Mouse (Mus musculus): ENCODE measurements around the gene Polr2a.
A peak's percentile ranks its signal among the peaks of the same experiment; 100 is the strongest.

Polr2a gene

DNA sequence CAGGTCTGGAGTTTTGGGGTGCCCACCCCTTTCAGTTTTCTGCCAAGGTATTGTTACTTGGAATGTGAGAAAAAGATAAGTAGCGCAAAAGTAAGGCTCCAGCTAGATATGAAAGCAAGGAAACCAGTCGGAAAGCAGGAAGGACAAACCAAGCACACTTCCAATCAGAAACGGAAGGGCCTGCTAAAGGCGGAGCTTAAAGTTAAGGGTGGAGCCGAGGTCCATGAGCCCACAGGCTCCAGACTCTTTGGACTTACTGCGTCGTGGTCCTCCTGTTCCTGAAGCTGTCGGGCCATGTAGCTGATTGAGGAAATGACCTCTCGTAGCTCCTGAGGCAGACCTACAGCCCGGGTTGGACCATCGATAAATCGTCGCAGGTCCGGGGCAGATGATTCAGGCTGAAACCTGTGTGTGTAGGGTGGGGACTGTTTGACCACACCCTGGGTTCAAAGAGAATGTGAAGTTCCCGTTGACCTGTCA, 26.4 kb upstream of the Polr2a start:
- DNase-seq (ENCODE audit: extremely low spot score, low spot score) = no peak

DNA sequence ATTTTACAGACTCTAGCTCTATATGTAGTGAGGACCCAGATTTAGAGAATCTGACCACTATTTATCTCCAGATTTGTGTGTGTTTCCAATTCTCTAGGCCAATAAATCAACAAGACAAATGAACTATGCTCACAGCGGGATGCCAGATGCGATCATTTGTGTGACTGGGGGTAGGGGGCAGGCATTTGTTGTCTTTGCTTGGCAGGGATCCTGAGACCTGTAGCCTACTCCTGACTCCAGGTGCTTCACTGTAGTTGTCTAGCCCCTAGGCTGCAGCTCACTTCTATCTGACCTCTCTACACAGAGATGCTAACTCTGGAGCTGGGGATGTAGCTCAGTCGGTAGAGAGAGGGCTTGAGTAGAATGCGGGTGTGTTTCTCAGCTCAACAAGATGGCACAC, 23.4 kb upstream of the Polr2a start:
- no peak for DNase-seq (ENCODE audit: extremely low spot score, low spot score)

DNA sequence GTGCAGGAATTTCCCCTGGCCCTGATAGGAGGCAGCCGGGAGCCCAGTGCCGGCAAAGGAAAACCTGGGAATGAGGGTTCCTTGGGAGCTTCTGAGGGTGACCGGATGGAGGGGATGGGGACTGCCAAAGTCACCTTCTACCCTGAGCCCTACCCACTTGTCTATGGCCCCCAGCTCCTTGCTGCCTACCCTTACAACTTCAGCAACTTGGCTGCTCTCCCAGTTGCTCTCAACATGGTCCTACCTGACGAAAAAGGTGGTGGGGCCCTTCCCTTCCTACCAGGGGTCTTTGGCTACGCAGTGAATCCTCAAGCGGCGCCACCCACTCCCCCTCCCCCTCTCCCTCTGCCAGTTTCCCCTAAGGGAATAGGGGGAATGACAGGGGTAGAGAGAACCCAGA, 20.5 kb upstream of the Polr2a start:
- no peak for DNase-seq (ENCODE audit: extremely low spot score, low spot score)

DNA sequence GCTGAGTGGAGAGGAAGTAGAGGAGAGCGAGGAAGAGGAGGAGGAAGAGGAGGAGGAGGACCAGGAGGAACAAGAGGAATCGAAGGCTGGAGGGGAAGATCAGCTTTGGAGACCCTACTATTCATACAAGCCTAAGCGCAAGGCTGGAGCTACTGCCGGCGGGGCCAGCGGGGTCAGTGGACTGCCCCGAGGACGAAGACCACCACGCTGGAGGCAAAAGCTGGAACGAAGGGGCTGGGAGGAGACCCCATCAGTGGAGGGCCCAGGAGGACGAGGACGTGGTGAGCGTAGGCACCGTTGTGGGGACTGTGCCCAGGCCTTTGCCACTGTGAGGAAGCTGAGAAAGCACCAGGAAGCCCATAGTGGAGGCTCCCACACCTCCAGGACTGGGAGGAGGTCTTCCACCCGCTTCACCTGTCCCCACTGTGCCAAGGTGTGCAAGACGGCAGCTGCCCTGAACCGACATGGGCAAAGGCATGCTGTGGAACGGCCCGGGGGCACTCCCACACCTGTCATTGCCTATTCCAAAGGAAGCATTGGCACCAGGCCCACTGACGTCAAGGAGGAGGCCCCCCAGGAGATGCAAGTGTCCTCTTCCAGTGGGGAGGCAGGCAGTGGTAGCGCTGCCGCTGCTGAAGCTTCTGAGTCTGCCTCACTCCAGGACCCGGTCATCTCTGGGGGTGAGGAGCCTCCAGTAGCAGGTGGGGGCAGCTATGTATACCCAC, 20.0 kb upstream of the Polr2a start:
- no peak for DNase-seq (ENCODE audit: extremely low spot score, low spot score)

DNA sequence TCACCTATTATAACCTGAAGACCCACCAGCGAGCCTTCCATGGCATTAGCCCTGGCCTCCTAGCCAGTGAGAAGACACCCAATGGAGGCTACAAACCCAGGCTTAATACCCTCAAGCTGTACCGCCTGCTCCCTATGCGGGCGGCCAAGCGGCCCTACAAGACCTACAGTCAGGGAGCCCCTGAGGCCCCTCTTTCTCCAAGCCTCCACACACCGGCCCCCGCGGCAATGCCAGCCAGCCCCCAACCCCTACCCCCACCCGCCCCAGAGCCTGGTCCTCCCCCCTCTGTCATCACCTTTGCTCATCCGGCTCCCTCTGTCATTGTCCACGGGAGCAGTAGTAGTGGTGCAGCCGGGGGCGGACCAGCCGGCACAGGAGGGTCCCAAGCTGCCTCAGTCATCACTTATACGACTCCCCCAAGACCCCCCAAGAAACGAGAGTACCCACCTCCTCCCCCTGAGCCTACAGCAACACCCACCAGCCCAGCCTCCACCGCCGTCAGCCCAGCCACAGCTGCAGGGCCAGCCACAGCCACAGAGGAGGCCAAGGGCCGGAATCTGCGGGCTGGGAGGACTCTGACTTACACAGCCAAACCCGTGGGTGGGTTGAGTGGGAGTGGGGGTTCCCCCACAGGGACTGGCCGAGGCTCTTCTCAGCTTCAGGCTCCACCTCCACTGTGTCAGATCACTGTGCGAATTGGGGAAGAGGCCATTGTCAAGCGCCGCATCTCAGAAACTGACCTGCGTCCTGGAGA, 19.2 kb upstream of the Polr2a start:
- DNase-seq (ENCODE audit: extremely low spot score, low spot score) = no peak

DNA sequence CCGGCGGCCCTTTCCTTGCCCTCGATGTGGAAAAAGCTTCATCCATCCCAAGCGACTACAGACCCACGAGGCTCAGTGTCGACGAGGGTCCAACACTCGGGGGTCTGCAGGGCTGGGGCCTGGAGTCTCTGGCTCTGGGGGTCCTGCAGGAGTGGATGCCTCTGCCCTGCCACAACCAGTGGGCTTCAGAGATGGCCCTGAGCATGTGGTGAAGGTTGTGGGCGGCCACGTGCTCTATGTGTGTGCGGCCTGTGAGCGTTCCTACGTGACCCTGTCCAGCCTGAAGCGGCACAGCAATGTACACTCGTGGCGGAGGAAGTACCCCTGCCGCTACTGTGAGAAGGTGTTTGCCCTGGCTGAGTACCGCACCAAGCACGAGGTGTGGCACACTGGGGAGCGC, 18.1 kb upstream of the Polr2a start:
- DNase-seq (ENCODE audit: extremely low spot score, low spot score) = no peak

DNA sequence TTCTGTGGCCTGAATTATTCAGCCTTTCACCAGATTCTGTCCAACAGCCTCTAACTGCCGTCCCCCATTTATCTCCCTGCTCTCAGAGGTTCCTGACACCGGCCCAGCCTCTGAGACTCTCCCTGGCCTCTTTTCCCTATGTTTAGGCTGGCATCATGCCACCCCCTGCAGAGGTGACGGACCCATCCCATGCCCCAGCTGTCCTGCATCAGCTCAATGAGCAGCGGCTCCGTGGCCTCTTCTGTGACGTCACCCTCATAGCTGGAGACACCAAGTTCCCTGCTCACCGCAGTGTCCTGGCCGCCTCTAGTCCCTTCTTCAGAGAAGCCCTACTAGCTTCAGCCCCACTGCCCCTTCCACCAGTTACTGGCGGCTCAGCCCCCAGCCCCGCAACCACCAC, 17.3 kb upstream of the Polr2a start:
- DNase-seq (ENCODE audit: extremely low spot score, low spot score) = no peak

DNA sequence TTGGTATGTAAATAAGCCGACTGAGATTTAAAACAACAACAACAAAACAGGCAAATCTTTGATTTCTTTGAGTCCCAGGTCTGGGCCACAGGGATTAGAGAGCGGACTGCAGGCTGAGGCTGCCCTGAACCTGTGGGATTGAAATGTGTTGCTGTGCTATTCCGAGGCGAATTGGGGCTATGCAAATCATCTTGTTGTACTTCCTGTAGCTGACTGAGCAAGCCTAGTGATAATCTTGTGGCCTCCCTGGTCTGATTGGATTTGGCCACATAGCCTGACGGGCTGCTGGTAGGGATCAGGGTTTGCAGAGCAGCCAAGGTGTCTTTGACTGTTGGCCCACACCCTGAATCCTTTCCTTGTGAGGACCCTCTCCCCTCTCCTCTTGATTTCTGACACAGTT, 16.5 kb upstream of the Polr2a start:
- DNase-seq (ENCODE audit: extremely low spot score, low spot score) = no peak

DNA sequence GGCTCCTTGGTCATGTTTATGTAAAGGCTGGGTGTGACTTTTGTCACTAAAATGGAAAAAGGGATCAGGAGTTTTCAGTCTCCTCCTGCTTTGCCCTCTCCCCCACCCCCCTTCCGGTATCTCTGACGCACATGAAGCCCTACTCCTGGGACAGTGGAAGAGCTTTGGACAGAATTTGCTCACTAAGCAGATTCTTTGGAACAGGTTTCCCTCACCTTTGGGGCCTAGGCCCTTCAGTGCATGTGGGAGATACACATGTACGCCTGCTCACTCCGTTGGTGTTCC, 9.1 kb upstream of the Polr2a start:
- DNase-seq (ENCODE audit: extremely low spot score, low spot score) = no peak

DNA sequence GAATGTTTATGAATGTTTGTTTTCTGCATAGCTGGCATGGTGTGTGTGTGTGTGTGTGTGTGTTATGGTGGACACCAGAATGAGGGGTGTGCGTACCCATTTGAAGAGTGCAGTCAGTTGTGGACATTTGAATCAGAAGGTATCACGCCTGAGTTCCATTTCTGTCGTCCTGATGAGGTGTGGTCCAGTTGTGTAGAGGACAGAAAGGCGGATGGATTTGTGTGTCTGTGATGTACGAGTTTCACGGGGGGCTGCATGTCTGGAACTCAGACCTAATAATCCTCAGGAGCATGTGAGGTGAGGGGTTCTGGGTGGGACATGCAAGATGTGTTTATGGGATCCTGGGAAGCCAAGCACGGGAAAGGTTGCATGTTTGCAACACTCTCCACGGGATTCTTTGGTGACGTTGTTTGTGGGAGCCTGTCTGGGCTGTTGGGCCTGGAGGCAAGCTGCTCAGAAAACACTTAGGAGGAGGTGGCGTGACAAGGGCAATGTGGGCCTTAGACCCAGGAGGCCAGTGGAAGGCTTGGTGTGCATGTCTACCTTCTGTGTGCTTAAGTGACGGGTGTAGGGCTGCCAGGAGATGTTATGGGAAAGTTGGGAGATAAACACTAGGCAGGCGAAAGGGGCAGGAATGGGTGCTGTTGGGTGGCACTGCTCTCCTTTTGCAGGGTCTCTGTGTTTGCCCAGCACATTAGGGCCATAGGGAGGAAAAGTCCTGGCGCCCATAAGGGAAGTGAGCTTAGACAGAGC, 8.6 kb upstream of the Polr2a start:
- no peak for DNase-seq (ENCODE audit: extremely low spot score, low spot score)

DNA sequence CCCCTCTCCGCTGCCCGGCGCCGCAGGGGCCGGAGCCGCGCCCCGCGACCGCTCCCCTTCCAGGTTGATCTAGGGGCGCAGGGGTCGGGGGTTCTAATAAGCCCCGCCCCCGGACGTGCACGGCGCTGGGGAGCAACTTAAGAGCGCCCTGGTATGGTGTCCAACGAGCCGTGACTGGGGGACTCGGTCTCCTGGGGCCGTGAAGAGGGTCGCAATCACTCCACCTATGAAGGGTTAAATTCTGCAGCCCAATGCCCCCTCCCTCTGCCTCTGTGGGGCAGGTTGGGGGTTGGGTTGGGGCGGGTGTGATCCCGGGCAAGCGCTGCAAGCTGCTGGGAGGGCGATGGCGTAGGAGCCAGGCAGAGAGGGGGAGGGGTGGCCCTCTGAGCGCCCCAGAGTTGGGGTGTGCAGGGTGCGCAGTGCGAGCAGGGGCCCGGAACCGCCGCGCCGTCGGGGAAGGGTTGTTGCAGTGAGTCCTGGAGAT, 7.7 kb upstream of the Polr2a start:
- peak; percentile 58 for DNase-seq (ENCODE audit: extremely low spot score, low spot score)

DNA sequence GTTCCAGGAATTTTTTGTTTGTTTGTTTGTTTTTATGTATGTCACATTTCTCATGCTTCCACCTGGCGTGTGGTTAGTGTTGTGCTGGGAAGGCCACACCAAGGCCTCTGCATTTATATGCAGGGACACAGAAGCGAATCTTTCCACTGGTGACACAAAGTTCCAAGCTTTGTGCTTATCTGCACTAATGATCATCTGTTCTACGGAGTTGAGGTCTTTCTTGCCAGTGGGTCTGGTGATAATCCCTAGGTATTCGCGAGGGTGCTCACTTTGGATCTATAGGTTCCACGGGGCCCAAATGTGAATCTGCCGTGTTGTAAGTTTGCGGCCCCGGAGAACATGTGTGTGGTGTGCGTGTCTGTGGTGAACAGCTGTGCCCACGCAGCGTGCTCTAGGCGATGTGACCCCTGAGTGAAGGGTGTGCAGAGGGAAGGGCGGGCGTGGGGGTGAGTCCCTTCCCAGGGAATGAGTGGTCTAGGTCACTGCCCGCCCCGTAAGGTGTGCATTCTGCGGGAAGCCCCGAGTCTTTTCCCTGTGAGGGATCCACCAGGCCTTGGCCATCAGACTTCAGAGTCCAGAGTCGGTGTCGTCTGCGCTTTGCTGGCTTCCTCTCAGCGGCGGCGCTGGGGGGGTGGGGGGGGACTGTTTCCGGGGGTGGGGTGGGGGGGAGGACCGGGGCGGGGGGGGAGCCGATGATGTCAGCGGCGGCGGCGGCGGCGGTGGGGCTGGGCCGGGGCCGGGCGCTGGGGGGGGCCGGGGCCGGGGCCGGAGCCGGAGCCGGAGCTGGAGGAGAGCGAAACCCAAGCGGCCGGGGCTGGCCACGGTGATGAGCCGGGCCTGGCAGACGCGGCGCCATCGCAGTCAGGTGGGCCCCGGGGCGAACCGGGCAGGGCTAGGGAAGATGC, 7.0 kb upstream of the Polr2a start, which contains the start of gene Zbtb4:
TSS of gene Zbtb4 (plus strand) at position 692 of the 905 bp plus-strand sequence.
- peak; percentile 50 for DNase-seq (ENCODE audit: extremely low spot score, low spot score)

DNA sequence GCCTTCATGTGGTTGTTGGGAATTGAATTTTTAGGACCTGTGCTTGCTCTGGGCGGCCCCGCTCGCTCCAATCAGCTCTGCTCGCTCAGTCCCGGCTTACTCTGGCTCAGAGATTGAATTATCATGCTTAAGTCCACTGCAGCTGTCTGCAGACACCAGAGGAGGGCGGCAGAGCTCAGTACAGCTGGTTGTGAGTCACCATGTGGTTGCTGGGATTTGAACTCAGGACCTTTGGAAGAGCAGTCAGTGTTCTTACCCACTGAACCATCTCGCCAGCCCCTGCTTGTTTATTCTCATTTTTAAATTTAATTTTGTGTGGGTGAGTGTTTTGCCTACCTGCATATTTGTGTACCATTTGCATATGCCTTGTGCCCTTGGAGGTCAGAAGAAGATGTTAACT, 5.1 kb upstream of the Polr2a start:
- DNase-seq (ENCODE audit: extremely low spot score, low spot score) = no peak

DNA sequence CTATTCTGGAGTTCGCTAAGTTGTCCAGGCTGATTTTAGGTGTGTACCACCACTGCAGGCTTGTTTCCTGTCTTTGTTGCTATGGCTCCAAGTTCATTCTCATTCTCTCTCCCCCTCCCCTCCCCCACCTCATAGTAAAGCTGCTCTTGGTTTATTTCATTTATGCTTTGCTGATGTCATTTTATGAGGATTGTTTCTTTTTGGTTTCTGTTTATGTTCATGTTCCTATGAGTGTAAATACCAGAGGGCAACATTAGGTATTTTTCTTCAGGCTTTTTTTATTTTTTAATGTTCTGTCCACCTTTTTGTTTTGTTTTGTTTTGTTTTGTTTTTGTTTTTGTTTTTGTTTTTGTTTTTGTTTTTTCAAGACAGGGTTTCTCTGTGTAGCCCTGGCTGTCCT, 3.4 kb upstream of the Polr2a start, which contains the start of gene Slc35g3:
TSS of gene Slc35g3 (minus strand) at position 101 of the 400 bp plus-strand sequence.
- no peak for DNase-seq (ENCODE audit: extremely low spot score, low spot score)

DNA sequence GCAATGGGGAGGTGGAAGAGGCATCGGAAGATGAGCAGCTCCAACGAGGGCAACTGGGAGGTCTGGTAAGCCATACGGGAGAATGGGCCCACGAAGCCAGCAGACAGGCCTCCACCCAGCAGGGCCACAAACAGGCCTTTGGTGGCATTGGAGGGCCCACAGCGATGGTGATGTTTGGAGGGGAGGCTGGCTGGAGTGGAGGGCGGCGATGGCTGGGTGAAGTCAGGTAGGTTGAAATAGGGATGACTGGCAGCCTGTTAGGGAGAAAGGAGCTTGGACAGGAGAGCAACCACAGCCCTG, 2.4 kb upstream of the Polr2a start:
- no peak for DNase-seq (ENCODE audit: extremely low spot score, low spot score)

DNA sequence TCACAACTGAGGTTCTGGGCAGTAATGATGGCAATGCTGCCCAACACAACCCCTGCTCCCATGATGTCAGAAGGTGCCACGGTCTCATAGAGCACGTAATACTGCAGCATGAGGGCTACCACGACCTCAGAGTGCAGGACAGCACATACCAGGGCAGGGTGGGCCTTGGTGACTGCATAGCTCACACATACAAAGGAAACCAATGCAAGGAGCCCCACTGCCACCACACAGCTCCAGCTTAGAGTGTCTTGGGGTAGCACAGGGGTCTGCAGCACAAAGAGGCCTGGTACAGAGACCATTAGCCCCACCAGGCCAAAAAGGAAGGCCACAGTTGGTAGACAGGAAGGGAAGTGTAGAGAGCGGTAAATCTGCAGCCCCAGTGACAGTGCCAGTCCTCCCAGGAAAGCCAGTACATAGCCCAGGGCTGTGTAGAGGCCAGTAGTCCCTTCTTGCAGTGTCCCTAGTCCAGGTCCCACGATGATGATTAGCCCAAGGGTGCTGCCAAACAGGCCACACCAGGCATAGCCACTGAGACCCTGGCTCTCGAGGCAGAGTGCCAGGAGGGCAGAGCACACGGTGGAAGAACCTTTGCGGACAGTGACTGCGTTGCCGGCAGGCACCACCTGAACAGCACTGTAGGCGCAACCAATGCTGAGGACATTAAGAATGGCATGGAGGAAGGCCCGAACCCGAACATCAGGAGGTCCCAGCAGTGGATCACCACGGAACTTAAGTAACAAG, 1.9 kb upstream of the Polr2a start:
- DNase-seq (ENCODE audit: extremely low spot score, low spot score) = no peak

DNA sequence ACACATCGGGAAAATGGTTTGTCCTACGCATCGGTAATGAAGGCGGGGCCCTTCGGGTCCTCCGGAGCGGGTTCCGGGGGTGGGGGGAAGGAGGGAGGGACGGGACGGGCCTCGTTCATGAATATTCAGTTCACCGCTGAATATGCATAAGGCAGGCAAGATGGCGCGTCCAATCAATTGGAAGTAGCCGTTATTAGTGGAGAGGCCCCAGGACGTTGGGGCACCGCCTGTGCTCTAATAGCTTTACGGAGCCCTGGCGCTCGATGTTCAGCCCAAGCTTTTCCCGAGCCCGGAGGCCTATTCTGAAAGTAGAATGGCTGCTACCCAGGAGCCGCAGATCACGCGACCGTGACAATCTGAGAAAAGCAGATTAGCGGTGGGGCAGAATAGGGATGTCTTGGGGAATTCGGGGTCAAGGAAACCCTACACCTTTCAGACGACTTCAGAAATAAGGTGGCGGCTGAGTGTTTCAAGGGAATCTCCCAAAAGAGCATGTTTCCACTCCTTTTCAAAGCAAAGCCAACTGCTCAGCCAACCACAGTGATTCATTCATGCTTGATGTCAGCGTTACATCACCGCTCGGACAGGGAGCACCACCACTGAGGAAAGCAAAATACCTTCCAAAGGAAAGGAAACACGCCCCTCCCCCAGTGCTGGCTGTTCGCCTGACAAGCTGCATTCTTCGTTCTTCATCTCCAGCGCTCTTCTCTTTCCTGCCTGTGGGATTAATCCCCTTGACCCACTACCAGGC, 709 bp upstream of the Polr2a start:
- peak; percentile 74 for DNase-seq (ENCODE audit: extremely low spot score, low spot score)

DNA sequence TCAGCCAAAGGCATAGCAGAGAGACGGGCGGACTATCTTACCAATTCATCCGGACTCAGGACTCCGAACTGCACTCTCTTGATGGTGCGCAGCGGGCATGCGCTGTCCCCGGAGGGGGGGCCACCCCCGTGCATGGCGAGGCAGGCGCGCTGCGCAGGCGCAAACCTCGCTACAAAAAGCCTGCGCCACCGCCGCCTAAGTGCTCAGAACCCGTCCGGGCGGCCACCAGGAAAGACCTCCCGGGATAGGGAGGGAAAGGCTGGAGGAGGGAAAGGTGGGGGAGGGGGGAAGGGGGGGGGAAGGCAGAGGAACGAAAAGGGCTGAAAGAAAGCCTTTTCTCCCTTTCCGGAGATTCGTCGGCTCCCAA, 364 bp downstream of the Polr2a start:
- DNase-seq (ENCODE audit: extremely low spot score, low spot score) = peak; percentile 90

DNA sequence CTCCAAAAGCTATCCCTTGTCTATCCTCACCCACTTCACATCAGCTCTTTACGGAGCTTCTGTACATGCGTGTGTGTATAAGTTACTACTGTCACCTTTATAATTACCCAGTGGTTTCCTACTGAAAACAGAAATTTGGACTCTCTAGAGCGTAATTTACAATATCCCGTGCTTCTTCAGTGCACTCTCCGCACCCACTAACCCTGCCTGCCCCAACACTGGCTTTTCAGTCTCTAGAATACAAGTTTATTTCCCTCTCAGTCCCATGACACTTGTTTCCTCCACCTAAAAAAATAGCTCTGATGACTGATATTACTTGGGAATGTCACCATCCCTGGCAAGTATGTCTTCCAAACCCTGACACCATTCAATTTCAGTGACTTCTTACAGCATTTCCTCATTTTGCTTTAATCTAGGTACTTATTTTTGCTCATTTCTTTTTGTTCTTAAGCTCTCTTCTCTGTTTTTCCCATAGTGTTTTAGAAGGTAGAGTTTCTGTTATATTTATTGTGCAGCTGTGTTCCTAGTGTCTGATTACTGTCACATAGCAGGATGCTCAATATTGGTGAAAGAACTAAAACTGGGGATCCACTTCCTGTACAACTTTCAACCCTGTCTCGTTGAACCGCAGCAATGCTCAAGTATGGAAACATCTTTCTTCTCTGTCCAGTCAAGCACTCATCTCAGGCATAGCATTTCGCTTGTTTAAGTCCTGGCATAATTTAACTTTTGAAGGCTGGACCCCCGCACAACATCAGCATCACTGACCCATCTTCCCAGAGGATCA, 941 bp downstream of the Polr2a start:
- no peak for DNase-seq (ENCODE audit: extremely low spot score, low spot score)
